Mouse (Mus musculus): Measurements from ENCODE around the gene Vps25. TPM values are rescaled to one million over a fixed set of nuclear protein-coding genes. Genes with fewer than 3 reads are reported as not detected.
A peak's percentile ranks its signal among the peaks of the same experiment; 100 is the strongest.

Vps25 gene
- total RNA-seq (2014; rRNA removed; ENCODE audit: low replicate concordance) (99.2 and 116 TPM in 2 replicates), polyA plus RNA-seq (2015; fragmentation: Nextera tagmentation; extraction: Ambion mirVana) (125 and 130 TPM in 2 replicates)

- H3K4me2 ChIP-seq (ENCODE audit: low read depth, low read length): peak within 1 kb of the TSS; percentile 96
- H3K36me3 ChIP-seq (replicated peaks; ENCODE audit: control insufficient read depth, insufficient read depth, low read length): peaks cover 21% of the 10 kb centered on the region; the same call in 1 of the 2 replicates
- DNase-seq (ENCODE audit: low spot score): peak; percentile 88
- TF ChIP-seq EP300 (IDR thresholded peaks at IDR 0.05; ENCODE audit: low read depth): no peak; the same call in 1 of the 2 replicates
- TF ChIP-seq CTCF (IDR thresholded peaks at IDR 0.05; ENCODE audit: low read depth): no peak
- under 1% methylated on average over 40 of the region's 40 CpGs for WGBS
- H3K9ac ChIP-seq (replicated peaks; ENCODE audit: low read depth, low read length): peak within 1 kb of the TSS; percentile 84
- H3K27me3 ChIP-seq (ENCODE audit: control insufficient read depth, insufficient read depth, low read length): no peaks in the 10 kb centered on the region
- ATAC-seq (ENCODE audit: insufficient read depth, low read depth): peak; percentile 72
- peak within 1 kb of the TSS; percentile 99 for H3K4me3 ChIP-seq (ENCODE audit: low read depth, low read length)
- peak within 1 kb of the TSS; percentile 95 for H3K27ac ChIP-seq (ENCODE audit: low read depth)
- H3K9me3 ChIP-seq (replicated peaks; ENCODE audit: control insufficient read depth, low read length): no peaks in the 10 kb centered on the region
- peaks cover 24% of the 10 kb centered on the region for H3K4me1 ChIP-seq (ENCODE audit: control insufficient read depth, insufficient read depth)
These were observed at the start of gene Vps25 for GRCm38 (mm10) chr11:101253613-101254389. Gene Vps25 (plus strand): TSS chr11:101253707.

DNA sequence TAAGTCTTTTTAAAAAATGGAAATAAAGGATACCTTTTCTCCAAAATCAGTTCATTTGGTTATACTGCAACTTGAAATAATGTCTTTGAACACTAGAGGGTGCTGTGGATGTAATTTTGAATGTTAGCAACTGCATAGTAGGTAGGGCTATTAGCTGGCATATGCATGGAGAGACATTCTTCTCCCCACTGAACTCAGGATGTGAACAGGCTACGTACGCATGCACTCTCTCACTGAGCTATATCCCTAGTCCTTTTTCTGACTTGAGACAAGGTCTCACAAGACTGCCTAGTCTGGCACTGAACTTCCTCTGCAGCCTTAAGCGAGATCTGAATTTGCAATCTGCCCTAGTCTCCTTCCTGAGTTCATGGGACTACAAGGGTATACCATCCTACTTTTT is 41.5 kb upstream of the Vps25 start:
- no peak overlapping the region for H3K9ac ChIP-seq (replicated peaks; ENCODE audit: low read depth, low read length)
- H3K36me3 ChIP-seq (replicated peaks; ENCODE audit: control insufficient read depth, insufficient read depth, low read length): peaks cover 68% of the 10 kb centered on the region
- H3K27ac ChIP-seq (ENCODE audit: low read depth): no peak overlapping the region
- TF ChIP-seq EP300 (IDR thresholded peaks at IDR 0.05; ENCODE audit: low read depth): no peak; the same call in 1 of the 2 replicates
- TF ChIP-seq CTCF (IDR thresholded peaks at IDR 0.05; ENCODE audit: low read depth): peak; percentile 78
- H3K27me3 ChIP-seq (ENCODE audit: control insufficient read depth, insufficient read depth, low read length): no peaks in the 10 kb centered on the region
- WGBS: 27% methylated on average over 3 of the region's 3 CpGs
- no peak overlapping the region for H3K4me2 ChIP-seq (ENCODE audit: low read depth, low read length)
- ATAC-seq (ENCODE audit: insufficient read depth, low read depth): peak; percentile 84
- DNase-seq (ENCODE audit: low spot score): peak; percentile 88
- H3K9me3 ChIP-seq (replicated peaks; ENCODE audit: control insufficient read depth, low read length): no peaks in the 10 kb centered on the region
- no peak overlapping the region for H3K4me3 ChIP-seq (ENCODE audit: low read depth, low read length)
- no peaks in the 10 kb centered on the region for H3K4me1 ChIP-seq (ENCODE audit: control insufficient read depth, insufficient read depth)

- H3K4me1 ChIP-seq (ENCODE audit: control insufficient read depth, insufficient read depth): no peaks in the 10 kb centered on the region; the same call in 1 of the 2 replicates
- H3K27me3 ChIP-seq (ENCODE audit: control insufficient read depth, insufficient read depth, low read length): no peaks in the 10 kb centered on the region
- no peaks in the 10 kb centered on the region for H3K9me3 ChIP-seq (replicated peaks; ENCODE audit: control insufficient read depth, low read length)
- H3K27ac ChIP-seq (ENCODE audit: low read depth): no peak overlapping the region
- H3K4me3 ChIP-seq (ENCODE audit: low read depth, low read length): no peak overlapping the region
- 90% methylated on average over 5 of the region's 5 CpGs for WGBS
- ATAC-seq (ENCODE audit: insufficient read depth, low read depth) (no peak), DNase-seq (ENCODE audit: low spot score) (no peak)
- H3K9ac ChIP-seq (replicated peaks; ENCODE audit: low read depth, low read length): no peak overlapping the region
- peaks cover 48% of the 10 kb centered on the region for H3K36me3 ChIP-seq (replicated peaks; ENCODE audit: control insufficient read depth, insufficient read depth, low read length)
- no peak overlapping the region for H3K4me2 ChIP-seq (ENCODE audit: low read depth, low read length)
- TF ChIP-seq CTCF (IDR thresholded peaks at IDR 0.05; ENCODE audit: low read depth) (no peak), EP300 (IDR thresholded peaks at IDR 0.05; ENCODE audit: low read depth) (no peak)
These were observed 36.6 kb upstream of the Vps25 start for GRCm38 (mm10) chr11:101216936-101217335.

DNA sequence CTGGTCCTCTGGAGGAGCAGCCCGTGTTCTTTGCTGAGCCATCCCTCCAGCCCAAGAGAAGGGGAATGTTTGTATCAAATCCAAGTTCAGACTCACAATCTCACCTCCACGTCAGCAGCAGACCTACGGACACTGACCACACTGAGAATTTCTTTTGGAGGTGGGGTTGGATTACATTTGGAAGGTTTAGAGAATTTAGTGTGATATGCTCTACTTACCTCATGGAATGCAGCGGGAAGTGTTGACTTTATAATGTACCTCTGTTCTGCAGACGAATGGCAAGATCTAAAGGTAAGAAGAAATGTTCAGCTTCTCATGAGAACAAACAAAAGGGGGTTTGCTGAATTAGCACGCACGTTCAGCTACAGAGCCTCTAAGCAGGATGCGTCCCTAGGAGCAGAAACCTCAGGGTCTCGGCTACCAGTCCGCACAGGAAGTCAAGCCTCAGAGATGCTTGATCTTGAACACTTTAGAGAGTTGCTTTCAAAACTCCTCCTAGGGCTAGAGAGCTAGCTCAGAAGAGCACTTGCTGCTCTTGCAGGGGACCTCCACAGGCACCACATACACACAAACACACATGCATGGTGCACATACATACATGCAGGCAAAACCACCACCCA is 35.0 kb upstream of the Vps25 start:
- no peaks in the 10 kb centered on the region for H3K27me3 ChIP-seq (ENCODE audit: control insufficient read depth, insufficient read depth, low read length)
- no peak overlapping the region for H3K27ac ChIP-seq (ENCODE audit: low read depth)
- no peak overlapping the region for H3K9ac ChIP-seq (replicated peaks; ENCODE audit: low read depth, low read length)
- no peak overlapping the region for H3K4me3 ChIP-seq (ENCODE audit: low read depth, low read length)
- DNase-seq (ENCODE audit: low spot score): no peak
- no peak for ATAC-seq (ENCODE audit: insufficient read depth, low read depth)
- 77% methylated on average over 10 of the region's 10 CpGs for WGBS
- peaks cover 45% of the 10 kb centered on the region for H3K36me3 ChIP-seq (replicated peaks; ENCODE audit: control insufficient read depth, insufficient read depth, low read length)
- no peak overlapping the region for H3K4me2 ChIP-seq (ENCODE audit: low read depth, low read length)
- TF ChIP-seq CTCF (IDR thresholded peaks at IDR 0.05; ENCODE audit: low read depth) (no peak), EP300 (IDR thresholded peaks at IDR 0.05; ENCODE audit: low read depth) (no peak)
- H3K9me3 ChIP-seq (replicated peaks; ENCODE audit: control insufficient read depth, low read length): no peaks in the 10 kb centered on the region
- no peaks in the 10 kb centered on the region; the same call in 1 of the 2 replicates for H3K4me1 ChIP-seq (ENCODE audit: control insufficient read depth, insufficient read depth)

DNA sequence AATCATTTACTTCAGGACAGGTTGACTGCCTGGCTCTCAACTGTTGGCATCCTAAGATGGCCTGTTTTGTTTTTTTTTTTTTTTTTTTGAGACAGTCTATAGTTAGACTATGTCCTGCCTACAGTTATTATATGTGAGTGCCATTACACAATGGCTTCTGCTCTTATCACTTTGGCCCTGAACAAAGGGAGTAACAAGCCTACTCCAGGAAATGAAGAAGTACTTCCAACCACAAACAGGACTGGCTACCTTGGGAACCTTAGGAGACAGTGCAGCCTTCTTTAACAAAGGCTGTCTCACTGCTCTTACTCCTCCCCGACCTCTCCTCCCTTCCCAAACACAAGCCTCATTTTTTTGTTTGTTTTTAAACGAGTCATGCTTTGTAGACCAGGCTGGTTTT is 32.7 kb upstream of the Vps25 start:
- DNase-seq (ENCODE audit: low spot score): no peak
- Histone ChIP-seq H3K36me3 (replicated peaks; ENCODE audit: control insufficient read depth, insufficient read depth, low read length) (peaks cover 22% of the 10 kb centered on the region), H3K4me2 (ENCODE audit: low read depth, low read length) (no peak overlapping the region), H3K4me1 (ENCODE audit: control insufficient read depth, insufficient read depth) (no peaks in the 10 kb centered on the region; the same call in 1 of the 2 replicates), H3K9ac (replicated peaks; ENCODE audit: low read depth, low read length) (no peak overlapping the region), H3K4me3 (ENCODE audit: low read depth, low read length) (no peak overlapping the region), H3K27me3 (ENCODE audit: control insufficient read depth, insufficient read depth, low read length) (no peaks in the 10 kb centered on the region), H3K27ac (ENCODE audit: low read depth) (peak overlapping the region; percentile 70), H3K9me3 (replicated peaks; ENCODE audit: control insufficient read depth, low read length) (no peaks in the 10 kb centered on the region)
- WGBS: 40% methylated on average over 2 of the region's 2 CpGs
- no peak for TF ChIP-seq CTCF (IDR thresholded peaks at IDR 0.05; ENCODE audit: low read depth)
- TF ChIP-seq EP300 (IDR thresholded peaks at IDR 0.05; ENCODE audit: low read depth): no peak
- ATAC-seq (ENCODE audit: insufficient read depth, low read depth): no peak; the same call in 1 of the 2 replicates
